Comparison of ENCODE assay signal across 7 mouse cellular contexts in the genomic region with DNA sequence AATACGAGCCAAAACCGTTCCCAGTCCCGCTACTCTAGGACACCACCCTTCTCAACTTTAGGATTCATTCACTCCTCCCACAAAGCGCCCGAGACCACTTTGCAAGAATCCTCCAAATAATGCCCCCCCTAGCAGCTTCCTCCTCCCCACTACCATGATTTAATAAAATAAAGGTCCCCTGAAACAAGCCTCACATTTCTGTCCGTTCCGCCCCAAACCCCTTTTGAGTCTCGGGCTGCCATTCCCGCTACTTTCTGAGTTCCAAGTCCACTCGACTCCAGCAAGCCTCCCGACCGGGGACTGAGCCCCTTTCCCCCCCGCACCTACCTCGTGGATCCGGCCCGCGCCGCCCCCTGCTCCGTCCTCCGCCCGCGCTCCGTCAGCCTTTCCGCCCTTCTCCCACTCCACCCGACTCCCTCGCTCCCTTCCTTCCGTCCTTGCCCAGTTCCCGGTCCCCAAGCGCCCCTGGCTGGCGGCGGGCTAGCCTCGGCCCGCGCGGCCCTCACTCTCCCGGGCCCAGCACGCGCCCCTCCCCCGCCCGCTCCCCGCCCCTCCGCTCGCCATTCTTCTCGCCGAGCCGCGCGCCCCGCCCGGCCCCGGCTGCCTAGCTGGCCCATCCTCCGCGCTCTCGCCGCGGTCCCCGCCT. TPM values are rescaled to one million over a fixed set of nuclear protein-coding genes. Genes with fewer than 3 reads are reported as not detected.
DNase-seq lines count a peak whose midpoint lies in the region; ATAC-seq lines count a peak whose summit lies in the region.

No protein-coding gene starts in this region.

- peak overlapping the region; percentile 96 for H3K9ac ChIP-seq in forebrain, embryonic 11.5 days (ENCODE audit: low read length)

- H3K9me3 ChIP-seq in forebrain, embryonic 11.5 days (ENCODE audit: control insufficient read depth, low read length): no peaks in the 10 kb centered on the region

- peak overlapping the region; percentile 89 for H3K4me3 ChIP-seq in forebrain, embryonic 11.5 days (ENCODE audit: low read depth, low read length)

- peaks cover 9% of the 10 kb centered on the region; the same call in 1 of the 2 replicates for H3K4me1 ChIP-seq in forebrain, embryonic 11.5 days (replicated peaks; ENCODE audit: control insufficient read depth, insufficient read depth, low read length)

- WGBS in forebrain, embryonic 11.5 days: under 1% methylated on average over 55 of the region's 57 CpGs

- peak; percentile 60 for DNase-seq in right cerebral cortex, postnatal 4 days
- no peak for DNase-seq in right cerebral cortex, postnatal 25 days
- DNase-seq in adrenal gland, postnatal 25 days: peak; percentile 71
- peak; percentile 88 for DNase-seq in forebrain, embryonic 11.5 days (ENCODE audit: low spot score)
- DNase-seq in kidney, postnatal 25 days: peak; percentile 39 to 74
- peak; percentile 56 for DNase-seq in mesoderm, embryonic 11.5 days (ENCODE audit: low read depth, low spot score)

- H3K27ac ChIP-seq in forebrain, embryonic 11.5 days (ENCODE audit: low read depth, low read length): peak overlapping the region; percentile 89

- peaks cover 3% of the 10 kb centered on the region; the same call in 1 of the 2 replicates for H3K36me3 ChIP-seq in forebrain, embryonic 11.5 days (ENCODE audit: control insufficient read depth, insufficient read depth, low read length)

- H3K27me3 ChIP-seq in forebrain, embryonic 11.5 days (ENCODE audit: control insufficient read depth, insufficient read depth, low read length): no peaks in the 10 kb centered on the region

- H3K4me2 ChIP-seq in forebrain, embryonic 11.5 days (ENCODE audit: low read depth, low read length, severe bottlenecking): peak overlapping the region; percentile 51

- ATAC-seq in forebrain, embryonic 11.5 days (replicated peaks; ENCODE audit: low FRiP score): peak; percentile 81
- no peak for ATAC-seq in monocyte, adult 5-6 weeks (replicated peaks; ENCODE audit: insufficient number of reproducible peaks, low FRiP score, low TSS enrichment, poor library complexity, severe bottlenecking)

RNA-seq across cellular contexts. Expression of gene Utp4, which starts 0.5 kb away (rescaled TPM):
- total RNA-seq in adrenal gland, postnatal 25 days (2021): 39.6 and 47.2 TPM in 2 replicates
- polyA plus RNA-seq in forebrain, embryonic 11.5 days (2014; fragmentation: Nextera tagmentation; extraction: Ambion mirVana): 79.6 and 80.9 TPM in 2 replicates
- total RNA-seq in monocyte, adult 5-6 weeks (2017): 11.8 to 14.7 TPM (median 13.0 TPM) in 3 replicates

RNA-seq across cellular contexts. Expression of gene Has3, which starts 22.9 kb away (rescaled TPM):
- total RNA-seq in adrenal gland, postnatal 25 days (2021): 0.33 and 0.55 TPM in 2 replicates
- 0.29 and 0.95 TPM in 2 replicates for polyA plus RNA-seq in forebrain, embryonic 11.5 days (2014; fragmentation: Nextera tagmentation; extraction: Ambion mirVana)
- total RNA-seq in monocyte, adult 5-6 weeks (2017): 0.32 to 1.6 TPM (median 1.4 TPM) in 3 replicates

RNA-seq across cellular contexts. Expression of gene Sntb2, which starts 42.6 kb away (rescaled TPM):
- total RNA-seq in adrenal gland, postnatal 25 days (2021): 31.4 and 52.7 TPM in 2 replicates
- polyA plus RNA-seq in forebrain, embryonic 11.5 days (2014; fragmentation: Nextera tagmentation; extraction: Ambion mirVana): 7.9 and 9.5 TPM in 2 replicates
- total RNA-seq in monocyte, adult 5-6 weeks (2017): 11.4 to 17.9 TPM (median 13.6 TPM) in 3 replicates
